Mouse (Mus musculus): ENCODE measurements at regions not wholly inside any gene's neighbourhood (a gene's known extent, or its start where the extent isn't known, plus 50 kb on each side); places are given as distances from the start of the nearest gene placed in this dataset.
"Not testable (repeated sequence)": the region's sequence is repeated elsewhere in the genome, so short reads cannot be mapped to it uniquely, and the experiment has no call there.

DNA sequence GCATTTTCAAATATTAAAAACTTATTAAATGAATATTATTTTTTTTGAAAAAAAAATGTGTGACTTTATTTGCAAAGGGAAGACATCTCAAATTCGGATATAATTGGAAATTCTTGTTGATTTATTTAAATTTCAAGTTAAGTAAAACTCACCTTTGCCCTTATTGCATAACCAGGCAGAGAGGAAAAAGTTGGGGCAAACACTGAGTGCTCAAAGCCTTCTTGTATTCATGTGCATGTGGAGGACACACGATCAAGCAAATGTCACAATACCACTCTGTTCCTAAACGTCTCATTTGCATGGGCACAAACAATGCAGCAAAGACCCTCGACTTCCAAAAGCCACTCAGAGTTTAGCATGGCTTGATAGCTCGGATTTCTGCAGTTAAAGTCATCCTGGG lies 275.1 kb downstream of the Hace1 start:
- DNase-seq (ENCODE audit: extremely low read depth, insufficient read length, low spot score), result no peak

DNA sequence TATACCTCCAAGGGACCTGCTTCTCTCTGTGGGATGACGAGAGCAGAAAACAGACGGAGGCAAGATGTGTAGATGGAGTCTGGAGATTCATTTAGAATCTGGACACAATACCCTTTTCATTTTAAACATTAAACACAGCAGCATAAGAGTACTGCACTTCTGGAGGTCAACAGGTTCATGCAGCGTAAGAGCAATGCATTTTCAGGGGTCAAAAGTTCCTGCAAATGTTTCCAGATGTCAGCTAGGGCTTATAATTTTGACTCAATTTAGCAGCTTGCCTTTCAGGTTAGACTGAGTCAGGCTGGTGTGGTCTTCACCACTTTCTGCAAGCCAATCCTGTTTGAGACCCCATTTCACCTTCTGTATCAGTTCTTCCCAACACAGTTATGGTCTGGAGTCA lies 277.9 kb downstream of the Hace1 start:
- no peak for DNase-seq (ENCODE audit: extremely low read depth, insufficient read length, low spot score)

DNA sequence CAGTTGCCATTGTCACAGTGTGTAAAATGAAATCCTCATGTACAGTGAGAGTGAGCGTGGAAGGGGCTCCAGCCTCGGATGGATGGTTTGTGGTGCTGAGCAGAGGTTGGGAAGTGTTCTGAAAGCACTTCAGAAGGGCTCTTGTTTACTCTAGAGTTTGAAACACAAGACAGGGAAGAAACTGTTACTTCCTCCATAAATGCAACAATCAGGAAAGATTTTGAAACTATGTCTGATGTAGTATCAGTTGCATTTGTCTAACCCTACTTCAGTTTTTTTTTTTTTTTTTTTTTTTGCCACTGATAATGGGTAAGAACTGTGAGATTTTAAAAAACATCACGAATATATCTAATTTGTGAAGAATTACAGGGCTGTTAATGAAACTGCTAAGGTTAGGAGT lies 281.5 kb downstream of the Hace1 start:
- no peak for DNase-seq (ENCODE audit: extremely low read depth, insufficient read length, low spot score)

DNA sequence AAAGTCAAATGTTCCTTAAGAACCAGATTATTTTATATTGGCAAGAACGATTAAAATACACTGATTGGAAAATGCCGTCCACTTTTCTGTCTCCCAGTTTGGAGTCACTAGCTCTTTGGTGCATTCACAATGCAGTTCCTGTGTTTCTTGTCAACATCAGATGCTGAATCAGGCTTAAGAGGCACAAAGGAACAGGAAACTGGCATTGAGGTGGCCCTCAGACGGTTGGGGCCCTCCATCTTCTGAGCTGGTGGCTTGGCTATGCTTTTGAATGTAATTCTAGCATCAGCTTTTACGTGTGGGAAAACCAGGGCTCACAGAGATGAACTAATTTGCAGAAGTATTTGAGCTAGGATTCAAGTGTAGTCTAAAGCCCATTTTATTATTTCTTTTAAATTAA lies 282.3 kb downstream of the Hace1 start:
- DNase-seq (ENCODE audit: extremely low read depth, insufficient read length, low spot score), result no peak

DNA sequence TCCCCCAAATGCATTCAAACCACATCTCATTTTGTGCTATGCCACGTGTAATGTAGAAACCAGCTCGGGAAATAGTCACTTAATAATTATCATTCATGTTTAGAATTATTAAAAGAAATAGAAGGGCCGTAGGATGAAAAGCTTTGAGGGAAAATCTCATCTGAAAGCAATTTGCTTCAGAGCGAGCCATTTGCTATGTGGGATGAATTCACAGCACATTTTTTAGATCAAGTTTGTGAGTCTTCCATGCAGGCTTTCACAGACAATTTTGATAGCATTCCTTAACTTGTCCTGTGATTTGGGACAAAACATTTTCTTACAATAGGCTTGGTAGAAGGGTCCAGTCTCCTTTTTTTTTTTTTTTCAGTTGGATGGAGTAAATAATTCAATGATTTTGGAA lies 283.1 kb downstream of the Hace1 start:
- no peak for DNase-seq (ENCODE audit: extremely low read depth, insufficient read length, low spot score)

DNA sequence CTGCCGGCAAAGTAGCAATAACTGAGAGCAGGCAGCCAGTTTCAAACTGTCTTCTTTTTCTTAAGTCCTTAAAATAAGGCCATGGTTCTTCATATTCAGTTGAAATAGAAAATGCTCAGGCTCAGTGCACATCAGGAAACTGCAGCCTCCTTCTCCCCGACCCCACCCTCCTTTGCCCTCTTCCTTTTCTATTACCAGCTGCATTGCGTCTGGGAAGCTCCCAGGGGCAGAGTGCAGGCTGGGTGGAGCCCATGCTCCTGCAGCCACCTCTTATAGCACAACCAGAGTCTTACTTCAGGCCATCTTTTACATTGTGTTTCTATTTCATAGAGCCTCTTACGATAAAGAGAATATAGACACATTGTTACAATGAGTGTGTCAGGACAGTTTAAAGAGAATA lies 288.2 kb downstream of the Hace1 start:
- no peak for DNase-seq (ENCODE audit: extremely low read depth, insufficient read length, low spot score)

DNA sequence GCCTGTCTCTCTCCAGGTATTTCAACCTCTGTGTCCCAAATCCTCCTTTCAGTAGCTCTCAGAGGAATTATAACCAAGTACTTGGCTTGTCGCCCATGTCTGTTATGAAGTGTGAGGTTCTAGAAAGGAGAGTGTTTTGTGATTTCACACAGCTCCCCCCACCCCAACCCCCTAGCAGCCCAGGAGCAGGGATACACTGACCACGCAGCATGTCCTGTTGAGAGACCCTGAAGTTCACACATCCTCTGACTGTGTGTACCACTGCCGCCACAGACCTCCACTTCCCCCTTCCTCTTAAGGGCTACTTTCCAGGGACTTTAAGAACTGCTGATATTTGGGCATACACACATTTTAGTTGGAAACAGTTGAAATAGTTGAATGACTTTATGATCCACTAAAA lies 289.2 kb downstream of the Hace1 start:
- no peak for DNase-seq (ENCODE audit: extremely low read depth, insufficient read length, low spot score)

DNA sequence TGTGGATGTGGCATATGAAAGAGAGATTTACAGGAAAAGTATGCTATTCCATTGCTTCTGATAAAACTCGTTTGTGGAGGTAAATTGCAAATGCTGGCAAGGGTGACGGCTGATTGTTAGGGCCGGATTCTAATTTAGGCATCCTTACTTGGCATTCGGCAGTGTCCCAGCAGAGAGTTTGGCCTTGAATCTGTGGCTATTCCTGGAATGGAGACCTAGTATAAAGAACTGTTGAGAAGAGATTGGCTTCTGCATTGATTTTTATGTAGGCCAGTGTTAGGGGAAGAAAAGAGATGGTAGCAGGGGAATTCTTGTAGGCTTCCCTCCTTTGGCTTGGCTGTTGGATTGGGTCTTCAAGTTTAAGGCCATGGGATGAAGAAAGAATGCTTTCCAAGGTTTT lies 293.4 kb downstream of the Hace1 start:
- DNase-seq (ENCODE audit: extremely low read depth, insufficient read length, low spot score), result no peak

DNA sequence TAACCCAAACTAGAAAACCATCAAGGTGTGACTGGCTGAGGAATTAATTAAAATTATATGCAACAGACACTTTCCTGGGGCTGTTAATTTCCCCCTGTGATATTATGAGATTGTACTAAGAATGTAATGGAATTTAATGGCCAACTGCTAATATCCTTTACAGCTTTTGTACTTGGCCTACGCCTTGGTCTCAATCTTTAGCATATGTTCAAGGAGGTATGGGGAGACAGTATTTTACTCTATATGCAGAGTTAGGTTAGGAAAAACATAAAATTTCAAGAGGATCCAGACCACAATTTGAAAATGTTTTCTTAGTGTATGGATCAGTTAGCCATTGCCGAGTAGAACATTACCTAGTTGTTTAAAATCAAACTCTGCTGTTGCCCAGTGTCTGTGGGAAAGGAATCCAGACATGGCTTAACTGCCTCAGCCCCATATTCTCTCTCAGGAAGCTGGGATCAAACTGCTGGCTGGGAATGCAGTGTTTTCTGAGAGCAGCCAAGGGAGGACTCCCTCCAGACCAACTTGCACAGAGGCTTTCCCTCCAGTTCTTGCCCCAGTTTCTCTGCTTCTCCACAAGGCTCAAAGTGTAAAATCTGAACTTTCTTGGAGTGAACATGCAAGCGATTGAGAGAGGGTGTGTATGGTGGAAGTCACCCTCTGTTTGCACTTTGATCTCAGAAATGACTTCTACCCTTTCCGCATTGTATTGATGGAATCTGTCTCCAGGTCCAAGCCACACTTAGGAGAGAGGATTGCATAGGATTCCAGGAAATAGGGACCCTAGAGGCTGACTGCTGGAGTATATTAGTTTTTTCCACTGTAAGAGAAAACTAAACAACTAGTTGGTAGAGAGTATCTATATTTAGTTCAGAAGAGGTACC lies 294.6 kb downstream of the Hace1 start:
- DNase-seq (ENCODE audit: extremely low read depth, insufficient read length, low spot score), result no peak

DNA sequence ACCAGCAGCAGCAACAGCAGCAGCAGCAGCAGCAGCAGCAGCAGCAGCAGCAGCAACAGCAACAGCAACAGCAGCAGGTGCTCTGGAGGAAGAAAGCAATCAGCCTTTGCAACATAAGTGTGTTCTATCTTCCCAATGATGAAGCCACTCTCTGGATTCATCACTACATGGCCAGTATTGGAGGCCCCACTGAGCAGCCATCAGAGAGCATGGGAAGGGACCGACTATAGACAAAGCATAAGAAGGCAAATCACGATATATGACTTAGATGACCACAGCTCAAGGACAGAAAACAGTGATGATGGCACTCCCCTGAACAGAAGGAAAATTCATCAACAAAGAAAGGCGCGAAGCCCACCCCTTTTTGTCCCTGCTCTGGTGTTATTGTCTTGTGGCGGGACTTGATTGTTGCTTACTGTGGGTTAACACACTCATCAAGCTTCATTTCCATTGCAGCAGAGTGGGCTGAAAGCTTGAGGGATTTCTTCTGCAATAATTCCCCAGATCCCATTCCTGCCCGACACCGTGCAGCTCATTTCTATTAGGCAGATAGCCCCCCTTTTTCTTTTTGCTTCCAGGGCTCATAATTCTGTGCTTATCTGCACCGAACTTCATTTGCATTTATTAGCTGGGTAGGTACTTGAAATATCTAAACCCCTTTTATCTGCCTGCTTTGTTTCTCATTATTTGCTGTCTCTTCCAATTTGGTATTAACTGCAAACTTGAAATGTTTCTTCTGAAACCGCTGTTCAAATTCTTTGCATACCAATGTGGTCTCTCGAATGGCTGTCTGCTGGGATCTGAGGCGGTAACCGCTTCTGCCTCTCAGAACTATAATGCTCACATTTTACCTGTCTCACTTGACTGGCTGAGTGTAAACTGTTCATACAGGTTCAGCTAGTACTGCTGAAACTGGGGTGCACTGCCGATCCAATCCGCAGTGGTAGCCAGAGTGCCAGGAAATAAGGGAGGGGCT lies 296.5 kb downstream of the Hace1 start:
- no peak for DNase-seq (ENCODE audit: extremely low read depth, insufficient read length, low spot score)

DNA sequence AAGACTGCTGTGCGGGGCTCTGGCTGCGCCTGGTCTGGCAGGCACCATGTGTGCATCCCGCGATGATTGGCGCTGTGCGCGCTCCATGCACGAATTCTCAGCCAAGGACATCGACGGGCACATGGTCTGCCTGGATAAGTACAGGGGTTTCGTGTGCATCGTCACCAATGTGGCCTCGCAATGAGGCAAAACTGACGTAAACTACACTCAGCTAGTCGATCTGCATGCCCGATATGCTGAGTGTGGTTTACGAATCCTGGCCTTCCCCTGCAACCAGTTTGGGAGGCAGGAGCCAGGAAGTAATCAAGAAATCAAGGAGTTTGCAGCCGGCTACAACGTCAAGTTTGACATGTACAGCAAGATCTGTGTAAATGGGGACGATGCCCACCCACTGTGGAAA lies 297.7 kb downstream of the Hace1 start:
- DNase-seq (ENCODE audit: extremely low read depth, insufficient read length, low spot score), result not testable (repeated sequence)

DNA sequence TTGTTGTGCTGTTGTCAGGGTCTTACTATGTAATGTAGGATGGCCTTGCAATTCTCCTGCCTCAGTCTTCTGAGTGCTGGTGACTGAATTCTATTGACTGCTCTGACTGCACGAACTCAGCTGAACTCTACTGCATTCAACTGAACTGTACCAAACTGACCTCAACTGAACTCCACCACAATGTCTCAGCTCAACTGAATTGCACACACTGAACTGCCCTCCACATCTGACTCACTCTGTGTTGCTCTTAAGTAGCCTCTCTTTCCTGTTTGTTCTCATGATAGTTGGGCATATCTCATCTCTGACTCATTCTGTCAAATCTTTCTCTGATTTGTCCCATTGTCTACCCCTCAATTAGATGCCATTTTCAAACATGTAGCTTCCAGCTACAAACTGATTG lies 306.1 kb downstream of the Hace1 start:
- no peak for DNase-seq (ENCODE audit: extremely low read depth, insufficient read length, low spot score)

DNA sequence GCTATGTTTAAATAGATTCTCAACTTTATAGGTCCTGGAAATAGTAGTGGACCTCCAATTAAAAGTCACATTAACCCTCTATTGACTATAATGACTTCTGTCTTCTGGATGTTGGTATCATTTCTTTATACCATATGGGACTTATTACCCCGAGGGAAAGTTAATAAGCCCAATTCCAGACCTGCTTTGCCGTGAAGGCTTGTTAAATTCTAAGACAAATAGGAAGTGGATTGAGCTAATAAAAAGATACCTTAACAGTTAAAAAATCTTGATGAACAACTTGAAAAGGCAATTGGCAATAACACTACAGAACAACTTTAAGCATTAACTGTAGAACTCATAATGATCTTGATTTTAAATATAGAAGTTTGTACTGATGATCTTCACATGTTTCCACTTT lies 309.0 kb downstream of the Hace1 start:
- no peak for DNase-seq (ENCODE audit: extremely low read depth, insufficient read length, low spot score)

DNA sequence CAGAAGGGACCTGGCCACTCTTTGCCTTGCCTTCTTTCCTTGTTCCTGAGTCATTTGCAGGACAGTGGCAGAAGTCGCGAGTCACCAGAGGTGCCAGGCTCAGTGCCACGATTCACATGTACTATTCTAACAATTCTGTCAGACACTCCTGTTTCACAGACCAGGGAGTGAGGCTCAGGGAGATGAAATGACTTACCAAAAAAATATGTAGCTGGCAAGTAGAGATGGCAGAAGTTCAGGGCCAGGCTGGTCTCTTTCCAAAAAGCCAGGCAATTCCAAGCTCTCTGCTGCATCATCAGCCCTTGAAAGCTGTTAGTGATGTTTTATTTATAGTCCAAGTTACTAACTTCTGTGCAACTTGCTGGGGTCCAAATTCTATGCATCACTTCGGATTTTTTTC lies 311.2 kb downstream of the Hace1 start:
- DNase-seq (ENCODE audit: extremely low read depth, insufficient read length, low spot score), result peak; percentile 79

DNA sequence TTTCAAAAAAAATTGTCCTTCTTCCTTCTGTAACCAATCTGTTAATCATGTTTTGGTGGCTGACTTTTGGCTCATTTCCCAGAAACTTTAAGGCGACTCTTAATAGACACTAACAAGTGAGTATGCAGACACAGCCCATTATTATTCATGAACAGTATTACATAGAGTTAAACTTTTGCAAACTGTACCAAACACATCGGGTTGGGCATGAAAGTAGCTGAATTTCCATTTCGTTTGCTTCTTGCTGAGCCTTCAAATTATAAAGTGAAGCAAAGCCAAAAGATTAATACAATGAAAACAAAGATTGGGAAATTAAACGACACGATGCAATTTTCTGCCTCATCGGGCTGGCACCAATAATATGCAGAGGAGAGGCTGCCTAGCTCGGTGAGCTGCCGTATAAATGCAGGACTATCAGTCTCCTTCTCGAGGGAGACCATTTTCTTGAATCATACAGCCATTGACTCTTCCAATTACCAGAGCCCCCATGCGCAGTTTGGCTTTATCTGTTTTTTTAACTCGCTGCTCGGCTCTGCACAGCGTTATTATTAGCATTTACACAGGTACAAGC lies 311.8 kb downstream of the Hace1 start:
- no peak for DNase-seq (ENCODE audit: extremely low read depth, insufficient read length, low spot score)

DNA sequence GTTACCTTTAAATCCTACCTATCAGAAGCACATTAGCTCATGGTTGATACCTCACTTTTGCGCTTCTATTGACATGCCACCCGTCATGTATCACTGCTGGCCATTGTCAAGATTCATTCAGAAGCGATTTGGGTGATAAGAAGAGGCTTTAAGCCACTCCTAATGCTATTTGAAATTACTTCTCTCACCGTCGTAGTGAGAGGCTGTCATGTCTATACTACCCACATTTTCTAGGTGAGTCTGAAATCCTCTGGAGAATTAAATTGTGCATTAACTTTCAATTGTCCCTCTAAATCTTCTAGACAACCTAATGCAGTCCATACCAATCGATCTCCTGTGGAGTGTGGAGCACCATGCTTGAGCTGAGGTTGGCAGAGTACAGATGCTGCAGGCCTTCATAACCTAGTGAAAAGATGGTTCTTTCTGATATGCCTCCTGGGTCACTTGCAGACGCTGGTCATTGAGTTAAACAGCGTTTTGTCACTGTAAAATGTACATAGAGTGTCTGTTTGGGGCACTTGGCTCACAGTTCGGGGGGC lies 312.5 kb downstream of the Hace1 start:
- no peak for DNase-seq (ENCODE audit: extremely low read depth, insufficient read length, low spot score)

DNA sequence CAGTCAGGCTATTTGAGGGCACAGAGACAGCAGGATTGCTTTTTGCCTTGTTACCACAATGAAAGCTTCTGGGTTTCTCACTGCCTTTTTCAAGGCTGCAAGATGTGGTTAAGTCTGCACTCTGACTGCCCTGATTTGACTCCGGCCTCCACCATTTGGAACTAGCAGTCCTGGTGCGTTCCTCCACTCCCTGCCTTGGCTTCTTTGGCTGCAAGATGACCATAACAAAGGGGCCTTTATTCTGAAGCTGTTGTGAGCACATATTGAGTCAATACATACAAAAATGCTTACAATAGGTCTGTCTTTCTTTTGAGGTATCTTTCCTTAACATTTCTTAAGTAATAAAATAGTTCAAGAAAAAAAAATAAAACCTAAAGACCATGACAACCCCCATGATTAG lies 314.8 kb downstream of the Hace1 start:
- no peak for DNase-seq (ENCODE audit: extremely low read depth, insufficient read length, low spot score)

DNA sequence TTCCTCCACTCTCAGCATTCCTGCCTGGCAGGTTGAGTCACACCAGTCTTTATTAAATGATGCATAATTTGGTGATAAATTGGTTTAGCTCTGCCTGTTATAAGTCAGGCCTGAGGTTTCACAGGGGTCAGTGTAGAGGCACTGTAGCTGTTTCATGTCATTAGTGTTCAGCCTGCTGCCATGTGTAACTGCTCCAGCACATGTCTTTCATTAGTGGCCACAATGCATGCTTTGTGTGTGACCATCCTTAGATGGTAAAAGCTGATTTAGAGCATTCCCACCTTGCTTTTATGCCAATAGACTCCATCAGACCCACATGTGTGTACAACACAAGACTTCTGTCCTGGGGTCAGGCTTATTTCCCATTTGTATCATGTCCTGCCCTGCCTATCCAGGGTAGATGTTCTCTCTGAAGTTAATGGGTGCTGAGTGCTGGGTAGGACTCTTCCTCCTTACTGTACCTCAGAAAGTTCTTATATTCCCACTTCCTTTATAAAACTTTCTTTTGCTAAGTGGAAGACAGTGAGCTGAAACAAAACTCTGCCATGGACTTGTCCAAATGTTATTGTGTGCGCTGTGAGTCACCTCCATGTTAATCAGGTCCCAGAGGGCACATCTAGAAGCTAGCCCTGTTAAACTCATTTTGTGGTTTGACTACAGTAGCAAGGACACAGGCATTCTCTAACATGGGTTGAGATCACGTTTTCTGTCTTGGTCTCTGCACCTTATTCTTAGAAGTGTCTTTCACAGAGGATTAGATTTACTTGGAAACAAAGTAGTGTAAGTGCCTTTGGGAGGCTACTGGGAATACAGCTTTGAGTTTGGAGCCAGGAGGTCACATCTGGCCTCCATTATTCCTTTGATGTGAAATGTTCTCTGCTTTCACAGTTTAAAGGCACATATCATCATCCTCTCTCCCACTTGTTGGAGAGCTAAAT lies 316.5 kb downstream of the Hace1 start:
- DNase-seq (ENCODE audit: extremely low read depth, insufficient read length, low spot score), result no peak

DNA sequence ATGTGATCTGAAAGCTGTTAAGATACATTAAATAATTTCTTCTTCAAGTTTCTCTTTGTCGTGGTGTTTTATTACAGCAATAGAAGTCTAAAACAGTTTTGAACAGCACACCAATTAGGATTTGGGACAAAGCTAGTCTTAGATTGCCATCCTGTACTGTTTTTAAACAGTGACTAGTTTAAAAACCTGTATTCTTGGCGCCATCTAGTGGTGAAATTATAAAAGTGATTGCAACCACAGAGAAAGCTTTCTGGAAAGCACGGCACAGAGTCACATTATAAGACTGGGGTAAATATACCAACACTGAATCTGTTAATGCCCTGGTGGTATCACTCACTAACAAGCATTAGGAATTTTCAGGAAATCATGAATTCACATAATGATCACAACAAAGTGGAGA lies 339.3 kb downstream of the Hace1 start:
- DNase-seq (ENCODE audit: extremely low read depth, insufficient read length, low spot score), result no peak

DNA sequence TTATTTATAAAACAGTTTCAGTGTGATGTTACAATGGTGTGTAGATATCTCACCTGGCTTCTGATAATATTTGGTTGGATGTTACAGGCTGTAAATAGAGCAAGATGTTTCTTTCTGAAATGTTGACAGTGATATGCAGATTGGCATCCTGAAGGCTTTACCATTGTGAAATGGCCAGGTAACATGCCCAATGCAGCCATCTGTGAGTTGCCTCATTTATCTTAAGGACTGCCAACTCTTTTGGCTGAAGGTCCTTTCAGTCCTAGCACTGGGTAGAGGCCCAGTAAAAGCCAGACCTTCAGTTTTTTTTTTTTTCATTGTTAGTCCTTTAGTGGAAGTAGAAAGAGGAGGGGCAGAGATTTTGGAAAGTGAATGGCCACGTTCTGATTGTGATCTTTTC lies 348.1 kb downstream of the Hace1 start:
- DNase-seq (ENCODE audit: extremely low read depth, insufficient read length, low spot score), result no peak

Measured in 3134 (cell line).